Mouse (Mus musculus) layer of hippocampus, postnatal 25 days (tissue): ENCODE results near the gene 2610507B11Rik. TPM values are rescaled to one million over a fixed set of nuclear protein-coding genes. Genes with fewer than 3 reads are reported as not detected.
"Not testable (repeated sequence)": the region's sequence is repeated elsewhere in the genome, so short reads cannot be mapped to it uniquely, and the experiment has no call there.

Experiments
- DNase-seq, 2 experiments: peaks; one replicate each; pipeline ENCODE4 v3.0.0; 2022; ENCODE audit warnings: mixed read lengths in 2 of 2, low spot score in 1 of 2; ENCODE audit errors: extremely low spot score in 1 of 2
- total RNA-seq, 2 experiments: library from RNA; stranded (reverse); gene quantifications; 2 replicates each; pipeline ENCODE4 v1.2.3; 2021

The 2610507B11Rik gene
- 100 to 1,000 TPM; 193 to 209 TPM for total RNA-seq

- peak; percentile 75 to 78 for DNase-seq
These were observed at the start of gene 2610507B11Rik for GRCm38 (mm10) chr11:78261380-78262352. TSS of gene 2610507B11Rik (plus strand) at chr11:78261752.

- DNase-seq: no peak
These were observed 48.3 kb upstream of the 2610507B11Rik start for GRCm38 (mm10) chr11:78213086-78213817.

GRCm38 (mm10) chr11:78215709-78216317 is 45.7 kb upstream of the 2610507B11Rik start:
- no peak for DNase-seq

- no peak for DNase-seq
These were observed 38.0 kb upstream of the 2610507B11Rik start for GRCm38 (mm10) chr11:78223586-78223985.

- no peak for DNase-seq
These were observed 30.0 kb upstream of the 2610507B11Rik start for GRCm38 (mm10) chr11:78231518-78231917.

- peak; percentile 26 to 34 for DNase-seq
These were observed 21.2 kb upstream of the 2610507B11Rik start for GRCm38 (mm10) chr11:78240193-78240857.

- DNase-seq: no peak
These were observed 16.3 kb upstream of the 2610507B11Rik start for GRCm38 (mm10) chr11:78245261-78245626.

- DNase-seq: peak; percentile 75 to 80
These were observed 15.8 kb upstream of the 2610507B11Rik start, which contains the start of the genes Sdf2 and Supt6 for GRCm38 (mm10) chr11:78245627-78246317. TSS of gene Sdf2 (plus strand) at chr11:78245746. TSS of gene Supt6 (minus strand) at chr11:78245987.

- DNase-seq: no peak
These were observed 15.1 kb upstream of the 2610507B11Rik start for GRCm38 (mm10) chr11:78246318-78247011.

- no peak for DNase-seq
These were observed 14.6 kb upstream of the 2610507B11Rik start for GRCm38 (mm10) chr11:78247012-78247348.

- no peak for DNase-seq
These were observed 13.8 kb upstream of the 2610507B11Rik start for GRCm38 (mm10) chr11:78247727-78248140.

- no peak for DNase-seq
These were observed 4.9 kb upstream of the 2610507B11Rik start for GRCm38 (mm10) chr11:78256618-78257017.

GRCm38 (mm10) chr11:78260489-78261258 is 878 bp upstream of the 2610507B11Rik start:
- DNase-seq: no peak

- peak in 1 of 2 experiments; percentile 33 for DNase-seq
These were observed 998 bp downstream of the 2610507B11Rik start for GRCm38 (mm10) chr11:78262550-78262949.

- no peak for DNase-seq
These were observed 4.0 kb downstream of the 2610507B11Rik start for GRCm38 (mm10) chr11:78265571-78265970.

GRCm38 (mm10) chr11:78271986-78272385 is 10.4 kb downstream of the 2610507B11Rik start:
- peak; percentile 43 to 47 for DNase-seq

- DNase-seq: no peak
These were observed 14.0 kb downstream of the 2610507B11Rik start for GRCm38 (mm10) chr11:78275596-78275995.

- DNase-seq: not testable (repeated sequence)
These were observed 14.6 kb downstream of the 2610507B11Rik start for GRCm38 (mm10) chr11:78276169-78276568.
